Mouse (Mus musculus) neural tube, embryonic 11.5 days (tissue): Measurements from ENCODE around the gene Atn1. TPM values are rescaled to one million over a fixed set of nuclear protein-coding genes. Genes with fewer than 3 reads are reported as not detected.

Experiments used
- ATAC-seq: fragments of 200-750 bp; cut with Nextera tagmentation; 2 replicates; pipeline ENCODE4 v1.8.0; 2017; ENCODE audit warnings: moderate number of reproducible peaks, mild to moderate bottlenecking, moderate TSS enrichment, moderate library complexity; ENCODE audit not compliant: insufficient read depth, low FRiP score, low TSS enrichment
- DNase-seq: peaks from one replicate; pipeline ENCODE4 v3.0.0-alpha.2; 2015; ENCODE audit warnings: low spot score
- H3K27ac ChIP-seq: fragments of 300-500 bp; sonication (generic); 2 replicates; pipeline ENCODE4 v1.5.1; 2014; ENCODE audit warnings: low read depth, mild to moderate bottlenecking, low read length
- H3K27me3 ChIP-seq: fragments of 300-500 bp; sonication (generic); 2 replicates; pipeline ENCODE4 v1.6.1; 2014; ENCODE audit warnings: mild to moderate bottlenecking, low read length, mixed read lengths; ENCODE audit not compliant: control insufficient read depth, insufficient read depth
- H3K36me3 ChIP-seq: fragments of 300-500 bp; sonication (generic); 2 replicates; pipeline ENCODE4 v1.6.1; 2014; ENCODE audit warnings: mild to moderate bottlenecking, low read length, moderate library complexity, mixed read lengths; ENCODE audit not compliant: control insufficient read depth, insufficient read depth
- H3K4me1 ChIP-seq: fragments of 300-500 bp; sonication (generic); 2 replicates; pipeline ENCODE4 v1.6.1; 2014; ENCODE audit warnings: low read length, mixed read lengths; ENCODE audit not compliant: control insufficient read depth, insufficient read depth
- H3K4me2 ChIP-seq: fragments of 300-500 bp; sonication (generic); 2 replicates; pipeline ENCODE4 v1.6.1; 2014; ENCODE audit warnings: low read depth, mild to moderate bottlenecking, moderate library complexity
- H3K4me3 ChIP-seq: fragments of 300-500 bp; sonication (generic); 2 replicates; pipeline ENCODE4 v1.5.1; 2014; ENCODE audit warnings: low read depth, low read length
- H3K9ac ChIP-seq: fragments of 300-500 bp; sonication (generic); 2 replicates; pipeline ENCODE4 v1.6.1; 2014; ENCODE audit warnings: mild to moderate bottlenecking, low read length
- H3K9me3 ChIP-seq: fragments of 300-500 bp; sonication (generic); 2 replicates; pipeline ENCODE4 v1.6.1; 2016; ENCODE audit warnings: low read length; ENCODE audit not compliant: control insufficient read depth
- WGBS: fragments of 180-500 bp; shearing (Covaris S2); extraction: QIAGEN DNeasy Blood & Tissue Kit; methylation state at CpG from one replicate; pipeline ENCODE4 v1.1.7; 2014; 5-methylcytosine and 5-hydroxymethylcytosine counted together
- polyA plus RNA-seq: library from polyadenylated mRNA; unstranded; fragments of >200 nt; fragmentation: Nextera tagmentation; extraction: Ambion mirVana; gene quantifications from 2 replicates; pipeline ENCODE4 v1.2.1, GENCODE M21; 2014

Gene Atn1
- polyA plus RNA-seq, 1 experiment from 2014 or later, result 11.8 TPM

DNA sequence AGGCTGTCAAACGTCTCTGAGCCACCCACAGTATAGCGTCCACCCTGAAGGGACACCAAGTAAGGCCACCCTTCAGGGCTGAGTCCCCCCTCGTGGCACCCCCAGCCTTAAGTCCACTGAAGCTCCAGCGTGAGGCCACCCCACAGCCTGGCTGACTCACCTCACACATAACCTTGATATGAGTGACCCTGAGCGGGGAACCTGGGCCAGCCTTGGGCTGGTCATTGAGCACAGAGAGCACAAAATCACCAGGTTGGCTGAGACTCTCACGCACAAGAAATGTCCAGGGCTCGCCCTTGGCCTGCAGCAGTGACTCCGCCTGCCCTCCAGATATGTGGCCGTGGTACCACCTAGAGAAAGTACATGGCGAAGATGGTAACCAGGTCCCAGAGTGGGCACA lies 27.7 kb downstream of the Atn1 start:
- 93% methylated on average over 10 of the region's 10 CpGs for WGBS
- Histone ChIP-seq H3K9ac (no peak overlapping the region), H3K4me3 (no peak overlapping the region), H3K27ac (no peak overlapping the region), H3K4me2 (no peak overlapping the region), H3K4me1 (no peaks in the 10 kb centered on the region), H3K36me3 (no peaks in the 10 kb centered on the region), H3K9me3 (no peaks in the 10 kb centered on the region), H3K27me3 (no peaks in the 10 kb centered on the region)
- no peak for DNase-seq
- ATAC-seq, result no peak

- Histone ChIP-seq H3K4me1 (no peaks in the 10 kb centered on the region), H3K36me3 (no peaks in the 10 kb centered on the region), H3K9me3 (no peaks in the 10 kb centered on the region), H3K9ac (no peak overlapping the region), H3K27me3 (no peaks in the 10 kb centered on the region), H3K27ac (no peak overlapping the region), H3K4me3 (no peak overlapping the region), H3K4me2 (no peak overlapping the region)
- ATAC-seq, result no peak
- 89% methylated on average over 10 of the region's 10 CpGs for WGBS
- DNase-seq, result no peak
Observed at GRCm38 (mm10) chr6:124724472-124724871, 31.9 kb downstream of the Atn1 start.

- no peak overlapping the region for H3K9ac ChIP-seq
- no peak overlapping the region for H3K4me2 ChIP-seq
- no peak for ATAC-seq
- no peak overlapping the region for H3K27ac ChIP-seq
- no peaks in the 10 kb centered on the region for H3K36me3 ChIP-seq
- H3K27me3 ChIP-seq, result no peaks in the 10 kb centered on the region
- H3K4me1 ChIP-seq, result no peaks in the 10 kb centered on the region
- 82% methylated on average over 8 of the region's 8 CpGs for WGBS
- no peaks in the 10 kb centered on the region for H3K9me3 ChIP-seq
- H3K4me3 ChIP-seq, result no peak overlapping the region
- no peak for DNase-seq
Observed at GRCm38 (mm10) chr6:124723541-124723940, 32.8 kb downstream of the Atn1 start.

DNA sequence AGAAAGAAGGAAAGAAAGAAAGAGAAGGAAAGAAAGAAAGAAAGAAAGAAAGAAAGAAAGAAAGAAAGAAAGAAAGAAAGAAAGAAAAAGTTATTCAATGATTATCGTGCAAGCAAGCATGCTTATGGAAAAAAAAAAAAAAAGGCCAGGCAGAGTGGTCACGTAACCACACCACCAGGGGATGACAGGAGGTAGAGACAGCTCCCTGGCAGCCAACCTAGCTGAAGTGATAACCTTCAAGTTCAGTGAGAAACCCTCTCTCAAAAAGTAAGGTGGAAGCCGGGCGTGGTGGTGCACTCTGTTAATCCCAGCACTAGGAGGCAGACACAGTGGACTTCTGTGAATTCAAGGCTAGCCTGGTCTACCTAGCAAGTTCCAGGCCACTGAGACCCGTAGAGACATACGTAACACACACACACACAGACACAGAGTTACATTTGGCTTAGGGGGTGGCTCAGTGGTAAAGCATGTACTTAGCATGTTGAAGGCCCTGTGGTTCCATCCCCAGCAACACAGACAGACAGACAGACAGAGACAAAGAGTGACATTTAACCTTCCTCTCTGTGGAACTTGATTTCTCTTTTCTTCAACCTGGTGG lies 33.3 kb downstream of the Atn1 start:
- H3K9ac ChIP-seq, result no peak overlapping the region
- H3K9me3 ChIP-seq, result no peaks in the 10 kb centered on the region
- no peak overlapping the region for H3K27ac ChIP-seq
- no peaks in the 10 kb centered on the region for H3K36me3 ChIP-seq
- no peaks in the 10 kb centered on the region for H3K27me3 ChIP-seq
- ATAC-seq, result no peak
- H3K4me2 ChIP-seq, result no peak overlapping the region
- H3K4me3 ChIP-seq, result no peak overlapping the region
- 89% methylated on average over 6 of the region's 6 CpGs for WGBS
- DNase-seq, result no peak
- H3K4me1 ChIP-seq, result no peaks in the 10 kb centered on the region

- WGBS, result 68% methylated on average over 11 of the region's 11 CpGs
- DNase-seq (no peak), ATAC-seq (no peak)
- no peaks in the 10 kb centered on the region for H3K4me1 ChIP-seq
- H3K4me2 ChIP-seq, result no peak overlapping the region
- H3K4me3 ChIP-seq, result no peak overlapping the region
- no peak overlapping the region for H3K9ac ChIP-seq
- H3K36me3 ChIP-seq, result peaks cover 3% of the 10 kb centered on the region; the same call in 1 of the 2 replicates
- no peak overlapping the region for H3K27ac ChIP-seq
- H3K9me3 ChIP-seq, result no peaks in the 10 kb centered on the region
- H3K27me3 ChIP-seq, result no peaks in the 10 kb centered on the region
Observed at GRCm38 (mm10) chr6:124720904-124721303, 35.4 kb downstream of the Atn1 start.

DNA sequence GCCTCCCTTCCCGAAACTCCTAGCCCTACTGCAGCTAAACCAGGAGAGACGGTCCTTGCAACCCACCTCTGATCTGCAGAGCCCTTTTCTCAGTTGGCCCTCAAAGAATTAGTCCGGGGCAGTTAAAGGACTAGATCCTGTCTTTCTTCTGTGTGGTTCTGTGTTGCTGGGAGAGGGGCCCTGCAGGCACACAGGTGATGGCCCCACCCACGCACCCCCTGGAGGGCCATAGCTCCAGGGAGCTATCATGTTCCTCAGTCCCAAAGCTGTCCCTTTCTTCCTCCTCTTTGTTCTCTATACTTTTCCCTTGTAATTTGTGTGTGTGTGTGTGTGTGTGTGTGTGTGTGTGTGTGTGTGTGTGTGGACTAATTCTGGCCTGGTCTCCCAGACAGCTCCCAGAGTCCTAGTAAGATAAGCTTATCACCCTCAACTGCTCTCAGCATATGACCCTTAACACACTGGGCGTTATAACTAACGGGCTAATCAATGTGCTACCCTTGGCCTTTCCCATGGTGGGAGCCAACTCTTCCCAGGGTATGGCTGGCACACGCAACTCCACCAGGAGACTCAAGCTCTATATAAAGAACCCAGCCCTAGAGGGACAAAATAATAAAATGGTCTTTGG lies 36.9 kb downstream of the Atn1 start:
- Histone ChIP-seq H3K4me2 (no peak overlapping the region), H3K9ac (no peak overlapping the region)
- ATAC-seq, result no peak

GRCm38 (mm10) chr6:124718703-124719102 lies 37.6 kb downstream of the Atn1 start:
- H3K4me2 ChIP-seq, result no peak overlapping the region
- no peak overlapping the region for H3K4me3 ChIP-seq
- H3K27ac ChIP-seq, result no peak overlapping the region
- no peak overlapping the region for H3K9ac ChIP-seq
- H3K9me3 ChIP-seq, result no peaks in the 10 kb centered on the region
- DNase-seq (no peak), ATAC-seq (no peak)
- peaks cover 6% of the 10 kb centered on the region for H3K36me3 ChIP-seq
- H3K27me3 ChIP-seq, result no peaks in the 10 kb centered on the region
- no peaks in the 10 kb centered on the region; the same call in 1 of the 2 replicates for H3K4me1 ChIP-seq
- 58% methylated on average over 11 of the region's 16 CpGs for WGBS

More for the DNA sequence above, 36.9 kb downstream of the Atn1 start:
- Histone ChIP-seq H3K36me3 (peaks cover 6% of the 10 kb centered on the region; the same call in 1 of the 2 replicates), H3K27me3 (no peaks in the 10 kb centered on the region), H3K4me1 (no peaks in the 10 kb centered on the region), H3K4me3 (no peak overlapping the region), H3K27ac (no peak overlapping the region), H3K9me3 (no peaks in the 10 kb centered on the region)
- DNase-seq, result no peak
- 76% methylated on average over 7 of the region's 7 CpGs for WGBS

GRCm38 (mm10) chr6:124717968-124718367 lies 38.4 kb downstream of the Atn1 start:
- WGBS, result 85% methylated on average over 13 of the region's 13 CpGs
- no peak overlapping the region for H3K4me3 ChIP-seq
- DNase-seq (no peak), ATAC-seq (no peak)
- H3K9me3 ChIP-seq, result no peaks in the 10 kb centered on the region
- no peaks in the 10 kb centered on the region for H3K27me3 ChIP-seq
- H3K4me2 ChIP-seq, result no peak overlapping the region
- peaks cover 6% of the 10 kb centered on the region for H3K4me1 ChIP-seq
- H3K36me3 ChIP-seq, result peaks cover 6% of the 10 kb centered on the region
- H3K9ac ChIP-seq, result no peak overlapping the region
- no peak overlapping the region for H3K27ac ChIP-seq

DNA sequence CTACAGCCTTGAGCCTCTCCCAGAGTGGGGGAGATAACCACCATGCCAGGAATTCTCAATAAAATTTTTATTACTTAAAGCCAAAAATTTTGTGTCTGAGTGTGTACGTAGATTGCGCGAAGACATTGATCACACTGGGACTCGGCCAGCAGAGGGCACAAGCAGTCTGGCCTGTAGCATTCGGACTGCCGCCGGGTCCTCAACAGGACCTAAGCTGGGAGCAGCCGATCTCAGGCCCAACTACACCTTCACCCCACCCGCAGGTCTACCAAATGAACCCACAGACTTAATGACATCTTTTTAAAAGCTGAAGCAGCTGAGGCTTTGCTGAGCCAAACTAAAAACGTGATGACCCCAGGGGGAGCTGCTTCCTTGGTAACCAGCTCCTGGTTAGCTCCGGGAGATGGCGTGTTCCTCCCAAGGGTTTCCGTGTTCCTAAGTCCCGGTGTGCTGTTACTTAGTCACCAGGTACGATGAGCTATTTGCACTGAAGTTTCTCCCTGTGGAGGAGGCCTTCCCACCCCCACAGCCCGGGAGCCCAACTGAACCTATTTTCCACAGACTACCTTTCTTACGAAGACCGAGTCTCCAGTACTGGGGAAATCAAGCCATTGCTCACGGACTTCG lies 39.3 kb downstream of the Atn1 start:
- H3K9me3 ChIP-seq, result no peaks in the 10 kb centered on the region
- no peaks in the 10 kb centered on the region for H3K27me3 ChIP-seq
- WGBS, result 73% methylated on average over 20 of the region's 20 CpGs
- no peak overlapping the region for H3K4me3 ChIP-seq
- peak; percentile 65 for DNase-seq
- H3K36me3 ChIP-seq, result peaks cover 6% of the 10 kb centered on the region
- H3K4me1 ChIP-seq, result peaks cover 8% of the 10 kb centered on the region
- H3K4me2 ChIP-seq, result no peak overlapping the region
- H3K9ac ChIP-seq, result no peak overlapping the region
- no peak overlapping the region for H3K27ac ChIP-seq
- no peak for ATAC-seq
